Mouse (Mus musculus) common myeloid progenitor, adult 5-6 weeks (primary cell): ENCODE measurements around the gene Mamdc4. TPM values are rescaled to one million over a fixed set of nuclear protein-coding genes. Genes with fewer than 3 reads are reported as not detected.

Experiments
- ATAC-seq: replicated peaks from 2 replicates; pipeline ENCODE4 v1.8.0; 2016; ENCODE audit warnings: low read depth, mild to moderate bottlenecking, moderate TSS enrichment, inconsistent platforms; ENCODE audit not compliant: poor library complexity, severe bottlenecking
- total RNA-seq: library from RNA; stranded (forward); fragments of 200-1000, 187-1606 nt; gene quantifications from 2 replicates; pipeline ENCODE4 v1.2.3, GENCODE M21; 2017

Gene Mamdc4
- total RNA-seq: 3.4 TPM in 1 of 2 replicates, not detected in the other

DNA sequence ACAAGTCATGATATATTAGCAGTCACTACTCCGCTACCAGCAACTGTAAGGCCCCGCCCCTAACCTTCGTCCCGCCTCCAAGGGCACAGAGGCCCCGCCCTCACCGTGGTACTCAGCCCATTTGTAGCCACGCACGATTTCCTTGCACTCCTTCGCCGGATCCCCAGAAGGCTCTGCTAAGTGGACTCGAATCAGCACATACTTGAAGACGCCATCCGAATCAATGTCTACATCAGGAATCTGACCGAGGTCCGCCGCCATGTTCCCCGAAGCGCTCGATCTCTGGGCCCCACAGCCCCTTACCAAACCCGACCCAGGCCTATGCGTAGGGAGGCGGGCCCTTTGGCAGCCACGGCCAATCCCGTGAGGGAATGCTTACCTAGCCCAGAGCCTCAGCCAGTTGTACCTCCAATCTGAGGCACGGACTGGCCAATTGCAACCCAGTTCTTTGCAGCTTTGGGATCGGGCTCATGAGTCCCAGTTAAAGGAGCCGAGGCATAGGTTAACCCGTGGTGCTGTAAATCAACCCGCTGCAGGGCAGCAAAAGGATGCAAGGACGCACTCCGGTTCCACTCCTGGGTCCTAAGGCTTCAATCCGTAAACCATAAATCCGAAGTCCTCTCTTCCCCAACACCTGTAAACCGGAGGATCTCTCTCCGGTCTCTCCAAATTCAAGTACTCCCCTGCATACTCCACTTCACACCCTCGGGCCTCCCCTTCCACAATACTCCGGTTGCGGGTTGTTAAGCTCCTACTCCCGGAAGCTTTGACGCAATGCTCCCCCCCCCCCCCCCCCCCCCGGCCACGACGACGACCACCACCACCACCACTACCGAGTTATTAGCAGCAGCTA lies at the start of gene Mamdc4, which contains the start of gene Phpt1:
Mamdc4 (minus strand) TSS at position 267 of the 853 bp plus-strand sequence.
Phpt1 (minus strand) TSS at position 646 of the 853 bp plus-strand sequence.
- peak; percentile 90 for ATAC-seq

DNA sequence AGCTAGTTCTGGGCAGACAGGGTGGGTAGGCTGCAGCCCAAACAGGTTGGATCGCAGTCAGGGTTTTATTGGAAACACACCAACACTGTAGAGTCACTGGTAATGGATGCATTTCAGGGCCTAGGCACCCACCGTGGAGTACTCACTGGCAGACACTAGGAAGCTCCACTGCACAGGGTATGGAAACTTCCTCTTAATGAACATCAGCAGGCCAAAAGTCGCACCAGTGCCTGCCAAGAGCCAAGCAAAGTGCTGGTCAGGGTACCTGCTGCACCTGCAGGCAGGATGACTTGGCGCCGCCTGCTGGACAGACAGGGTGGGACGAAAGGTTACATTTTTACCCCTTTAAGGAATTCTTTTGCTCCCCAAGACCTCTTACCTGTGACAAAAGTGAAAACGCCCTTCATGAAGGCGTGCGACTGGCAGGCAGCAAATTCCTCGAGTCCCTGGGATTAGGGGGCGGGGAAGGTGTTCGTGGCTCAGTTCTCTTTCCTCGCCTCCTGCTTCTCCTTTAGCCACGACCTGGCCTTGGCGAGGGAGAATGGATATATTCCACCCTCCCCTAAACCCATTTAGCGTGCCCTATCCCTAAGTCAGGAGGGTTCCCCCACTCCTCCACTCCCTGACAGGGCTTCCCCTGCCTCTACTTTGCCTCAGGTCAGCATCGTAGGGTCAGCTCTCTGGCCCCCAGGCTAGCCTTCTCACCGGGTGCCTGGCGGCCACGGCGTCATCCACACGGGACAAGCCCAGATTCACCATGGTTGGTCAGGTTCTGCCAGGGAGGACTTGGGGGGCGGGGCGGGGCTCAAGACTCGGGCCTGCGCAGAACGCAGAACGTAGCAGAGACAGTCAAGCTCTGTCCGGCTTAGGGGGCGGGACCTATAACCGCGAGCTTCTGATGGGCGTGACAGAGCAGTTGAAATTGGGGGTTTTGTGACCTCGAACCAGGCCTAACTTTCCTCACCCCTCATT lies 46.9 kb upstream of the Mamdc4 start, which contains the start of gene Tmem141:
Tmem141 (minus strand) TSS at position 777 of the 972 bp plus-strand sequence.
- ATAC-seq: peak; percentile 78

DNA sequence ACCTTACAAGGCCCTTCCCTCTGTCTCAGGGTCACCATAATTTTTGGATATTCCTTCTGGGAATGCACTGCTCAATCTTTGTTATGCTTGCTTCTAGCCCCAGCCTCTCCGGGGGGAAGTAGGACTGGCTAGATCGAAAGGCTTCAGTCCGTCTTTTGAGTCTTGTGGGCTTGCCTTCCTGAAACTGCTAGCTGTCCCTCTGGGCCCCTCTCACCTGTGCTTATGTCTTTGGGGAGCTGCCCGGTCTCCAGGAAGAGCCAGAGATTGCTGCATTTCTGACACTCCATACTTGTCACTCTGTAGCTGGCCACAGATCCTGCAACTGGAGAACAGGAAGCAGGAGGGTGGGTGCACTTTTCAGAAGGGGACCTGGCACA lies 46.2 kb upstream of the Mamdc4 start:
- ATAC-seq: no peak

DNA sequence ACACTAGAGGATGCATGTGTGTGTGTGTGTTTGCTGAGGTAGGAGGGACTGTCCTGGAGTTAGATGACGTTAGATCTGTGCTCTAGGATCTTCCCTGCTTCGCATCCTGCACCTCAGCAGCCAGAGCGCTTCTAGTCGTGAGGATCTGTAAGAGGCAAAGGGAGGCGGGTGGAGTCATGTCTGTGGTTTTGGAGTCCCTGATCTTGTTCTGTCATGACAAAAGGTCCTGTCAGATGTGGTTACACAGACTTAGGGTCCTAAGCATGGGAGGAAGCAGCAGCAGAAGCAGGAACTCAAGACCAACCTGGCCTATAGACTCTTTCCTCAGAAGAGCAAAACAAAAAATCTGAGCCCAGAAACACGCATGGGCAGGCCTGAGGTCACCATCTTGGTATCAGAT lies 45.7 kb upstream of the Mamdc4 start:
- ATAC-seq: peak; percentile 53

DNA sequence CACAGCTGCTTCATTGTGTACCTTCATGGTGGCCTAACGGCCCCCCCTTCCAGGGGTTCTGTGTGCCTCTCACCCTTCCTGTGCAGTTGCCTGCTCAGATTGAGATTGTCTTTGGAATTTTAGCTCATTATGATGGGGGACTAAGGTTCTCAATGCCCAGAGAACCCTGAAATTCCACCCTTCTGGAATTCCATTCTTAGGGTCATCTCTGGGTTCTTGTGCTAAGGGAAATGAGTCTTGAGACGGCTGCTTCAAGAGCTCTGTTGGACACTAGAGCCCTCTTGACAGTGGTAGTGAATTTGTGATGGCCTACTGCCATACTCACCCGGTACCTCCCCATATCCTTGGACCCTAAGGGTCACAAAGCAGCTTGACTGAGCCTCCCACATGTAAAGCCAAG lies 42.9 kb upstream of the Mamdc4 start, which contains the start of gene Ccdc183:
Ccdc183 (minus strand) TSS at position 101 of the 400 bp plus-strand sequence.
- ATAC-seq: no peak

DNA sequence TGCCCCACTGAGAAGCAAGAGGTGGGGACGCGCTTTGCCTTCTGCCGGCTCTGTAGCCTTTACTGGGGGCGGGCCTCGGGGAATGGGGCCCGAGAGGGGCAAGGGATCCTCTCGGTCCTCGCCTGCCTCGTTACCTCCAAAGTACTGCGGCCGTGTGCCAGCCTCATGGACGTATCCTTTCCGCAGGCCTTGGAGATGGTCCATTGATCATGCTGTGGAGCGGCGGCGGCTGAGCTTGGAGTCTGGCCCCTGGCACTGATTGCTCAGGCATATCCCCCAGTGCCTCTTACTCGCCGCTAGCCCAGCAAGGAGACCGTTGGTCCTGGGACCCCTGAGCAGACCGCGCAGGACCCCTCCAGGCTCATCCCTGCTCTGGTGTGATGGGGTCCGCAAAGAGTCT lies 41.8 kb upstream of the Mamdc4 start:
- no peak for ATAC-seq

DNA sequence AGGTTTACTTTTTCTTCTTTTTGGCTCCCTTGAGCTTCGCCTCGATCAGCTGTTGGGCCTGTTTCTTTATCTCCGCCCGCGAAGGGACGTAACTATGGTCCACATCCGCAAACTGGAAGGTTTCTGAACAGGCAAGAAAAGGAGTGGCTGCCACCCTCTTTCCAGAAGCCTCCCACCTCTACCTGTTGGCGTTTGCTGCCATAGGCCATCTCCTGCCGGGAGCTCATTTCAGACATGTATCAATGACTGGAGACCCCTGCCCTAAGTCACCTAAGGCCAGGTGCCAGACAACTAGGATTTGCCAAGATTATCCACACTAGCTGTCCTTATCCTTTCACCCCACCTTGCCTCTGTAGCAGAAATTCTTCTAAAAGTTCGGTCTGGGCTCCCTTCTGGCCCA lies 34.0 kb upstream of the Mamdc4 start:
- peak; percentile 35 for ATAC-seq

DNA sequence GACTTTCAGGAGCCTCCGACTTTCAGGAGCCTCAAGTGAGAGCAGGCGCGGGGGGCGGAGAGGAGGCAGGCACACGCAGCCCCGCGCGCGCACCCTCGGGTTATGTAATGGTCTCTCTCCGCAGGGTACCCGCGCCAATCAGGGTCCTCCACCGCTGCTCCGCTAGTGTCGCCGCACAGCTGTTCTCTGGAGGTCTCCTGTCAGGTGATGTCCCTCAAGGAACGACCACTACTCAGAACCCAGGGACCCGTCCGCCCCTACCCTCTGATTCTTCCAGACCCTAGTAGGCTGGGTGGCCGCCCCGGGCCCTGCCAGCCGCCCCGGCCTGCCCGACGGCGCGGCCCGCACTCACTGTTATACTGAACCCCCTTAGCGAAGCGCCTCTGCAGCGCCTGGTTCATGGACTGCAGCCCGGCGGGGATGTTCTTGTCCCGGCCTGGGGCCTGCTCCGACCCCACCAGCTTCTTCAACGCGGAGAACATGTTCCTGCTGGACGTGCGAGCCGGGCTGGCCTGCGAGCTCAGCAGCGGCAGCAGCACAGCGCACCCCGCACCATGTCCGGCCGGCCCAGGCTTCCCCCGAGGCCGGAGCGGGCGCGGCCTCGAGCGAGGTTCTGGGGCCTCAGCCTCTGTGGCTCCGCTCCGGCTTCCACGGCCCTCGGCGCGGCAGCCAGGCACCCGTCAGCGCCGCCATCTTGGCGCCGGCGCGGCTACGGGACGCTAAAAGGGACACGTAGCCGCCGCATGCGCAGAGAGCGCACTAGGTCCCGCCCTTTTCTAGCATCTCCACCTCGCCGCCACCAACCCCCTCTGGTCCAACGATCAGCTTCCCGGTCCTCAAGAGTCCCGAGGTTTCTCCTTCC lies 33.3 kb upstream of the Mamdc4 start, which contains the start of gene Rabl6:
Rabl6 (minus strand) TSS at position 761 of the 862 bp plus-strand sequence.
- ATAC-seq: peak; percentile 93

DNA sequence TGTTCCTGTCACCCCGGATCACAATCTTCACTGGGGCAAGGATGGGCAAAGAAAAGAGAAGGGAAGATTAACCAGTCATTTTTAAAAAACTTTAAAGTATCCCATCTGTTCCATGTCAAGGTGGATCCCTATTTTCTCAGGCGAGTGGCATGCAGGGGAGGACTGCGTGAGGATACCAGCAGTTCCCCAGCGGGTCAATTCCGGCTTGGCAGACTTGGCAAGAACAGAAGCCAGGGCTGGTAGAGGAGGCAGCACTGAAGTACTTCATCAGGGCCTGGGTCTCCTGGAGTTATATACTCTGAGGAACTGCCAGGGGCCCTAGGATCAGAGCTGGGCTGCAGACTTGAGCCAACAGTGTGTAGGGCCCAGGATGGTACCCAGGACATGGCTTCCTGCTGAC lies 27.9 kb upstream of the Mamdc4 start:
- no peak for ATAC-seq

DNA sequence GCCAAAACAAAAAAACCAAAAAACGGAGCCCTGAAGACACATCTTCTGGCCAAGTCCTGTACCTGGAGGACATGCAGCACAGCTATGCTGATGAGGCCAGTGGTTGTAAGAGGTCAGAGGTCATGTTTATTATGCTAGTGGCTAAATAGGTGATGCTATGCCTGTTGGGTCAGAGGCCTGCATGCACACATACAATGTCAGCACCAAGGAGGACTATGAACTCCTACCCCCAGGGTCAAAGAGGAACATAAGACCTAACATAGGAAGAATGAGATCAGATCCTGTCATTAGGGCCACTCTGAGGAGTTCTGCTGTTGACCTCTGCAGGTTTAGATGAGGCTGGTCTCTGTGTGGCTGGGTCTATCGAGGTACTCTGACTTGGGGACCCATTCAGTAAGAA lies 25.4 kb upstream of the Mamdc4 start:
- no peak for ATAC-seq

DNA sequence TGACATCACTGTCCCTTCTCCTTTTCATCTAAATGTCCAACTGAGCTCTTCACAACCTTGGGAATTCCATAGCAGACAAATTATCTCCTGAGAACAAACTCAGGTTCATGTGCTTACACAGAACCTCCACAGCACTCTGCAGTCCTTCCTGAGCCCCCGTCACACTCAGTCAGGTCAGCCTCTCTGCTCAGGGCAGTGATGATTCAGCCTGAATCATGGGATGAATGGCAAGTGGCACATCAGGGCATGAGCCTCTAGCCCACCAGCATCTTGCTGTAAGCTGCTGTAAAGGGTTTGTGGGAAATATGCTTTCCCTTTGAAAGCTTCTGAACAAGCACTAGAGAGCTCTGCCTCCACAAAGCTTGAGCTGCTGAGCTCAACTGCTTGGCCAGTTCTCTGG lies 24.1 kb upstream of the Mamdc4 start:
- ATAC-seq: no peak

DNA sequence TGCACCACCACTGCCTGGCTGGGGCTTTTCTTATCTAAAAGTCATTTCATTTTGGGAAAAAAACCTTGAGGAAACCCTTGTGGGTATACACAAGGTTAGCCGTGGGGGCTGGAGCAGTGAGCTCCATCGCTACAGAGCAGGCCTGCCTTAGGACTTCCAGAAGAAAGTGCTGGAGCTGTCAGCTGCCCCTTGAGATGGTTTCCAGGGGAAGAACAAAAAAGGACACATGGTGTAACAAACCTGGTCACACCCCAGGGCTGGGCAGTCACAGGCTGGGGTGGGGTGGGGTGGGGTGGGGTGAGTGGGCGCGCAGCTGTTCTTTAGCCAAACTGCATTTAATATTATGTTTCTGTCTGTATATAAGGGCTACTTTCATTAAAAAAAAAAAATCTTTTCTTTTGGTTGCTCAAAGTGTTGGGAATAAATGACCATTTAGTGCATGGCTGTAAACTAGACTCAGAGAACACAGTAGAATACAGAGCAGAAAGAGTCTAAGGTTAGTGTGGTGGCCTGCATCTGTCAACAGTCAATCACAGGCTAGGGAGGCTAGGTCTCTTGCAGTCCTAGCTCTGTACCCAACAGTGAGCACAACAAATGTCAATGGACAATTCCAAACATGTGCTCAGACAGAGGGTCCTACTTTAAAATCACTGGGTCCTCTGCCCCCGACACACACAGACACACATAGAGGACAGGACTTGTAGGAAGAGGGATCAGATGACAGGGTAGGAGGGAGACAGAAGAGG lies 22.3 kb upstream of the Mamdc4 start:
- ATAC-seq: no peak

DNA sequence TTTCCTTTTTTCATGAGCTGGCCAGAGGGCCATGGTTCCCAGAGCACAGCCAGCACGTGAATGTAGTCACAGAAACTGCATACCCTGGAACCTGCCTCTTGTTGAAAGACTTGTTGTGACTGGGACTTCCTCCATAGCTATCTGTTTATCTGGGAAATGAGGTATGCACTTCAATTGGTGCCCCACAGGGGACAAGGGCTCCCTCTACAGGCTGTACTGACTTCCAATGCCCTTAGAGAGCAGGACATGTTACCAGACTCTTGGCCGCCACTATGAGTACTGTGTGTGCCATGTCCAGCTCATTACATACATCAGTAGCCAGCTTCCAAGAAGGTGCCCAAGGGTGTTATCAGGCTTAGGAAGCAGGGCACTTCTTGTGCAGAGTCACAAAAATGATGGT lies 17.2 kb upstream of the Mamdc4 start:
- peak; percentile 84 for ATAC-seq

DNA sequence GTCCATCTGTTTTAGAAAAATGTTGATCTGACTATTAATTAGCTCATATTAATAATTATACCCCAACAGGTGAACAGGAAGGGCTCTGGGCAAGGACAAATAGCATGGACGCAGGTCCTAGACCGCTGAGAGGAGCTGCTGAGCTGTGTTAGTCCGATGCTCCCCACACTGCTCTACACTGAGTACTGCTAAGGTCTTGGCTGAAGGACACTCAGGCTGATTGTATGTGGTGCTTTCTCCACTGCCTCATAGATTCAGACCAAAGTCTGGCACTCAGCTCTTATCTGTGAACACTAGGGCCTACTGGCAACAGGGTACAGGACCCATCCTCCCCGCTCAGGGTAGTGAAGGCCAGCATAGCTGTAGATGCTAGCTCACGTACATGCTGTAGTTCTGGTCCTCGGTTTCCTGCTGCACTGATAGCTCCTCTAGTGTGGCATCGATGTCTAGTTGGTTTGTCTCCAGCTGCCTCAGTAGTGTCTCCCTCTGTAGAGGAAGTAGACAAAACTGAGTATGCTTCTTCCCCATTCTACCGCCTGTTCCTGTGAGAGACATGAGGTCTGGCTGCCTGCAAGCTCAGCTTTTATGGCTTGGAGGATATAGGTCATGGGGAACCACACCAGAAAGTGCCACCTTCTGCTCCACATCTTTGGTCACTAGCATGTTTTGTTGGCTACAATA lies 13.7 kb upstream of the Mamdc4 start:
- no peak for ATAC-seq

DNA sequence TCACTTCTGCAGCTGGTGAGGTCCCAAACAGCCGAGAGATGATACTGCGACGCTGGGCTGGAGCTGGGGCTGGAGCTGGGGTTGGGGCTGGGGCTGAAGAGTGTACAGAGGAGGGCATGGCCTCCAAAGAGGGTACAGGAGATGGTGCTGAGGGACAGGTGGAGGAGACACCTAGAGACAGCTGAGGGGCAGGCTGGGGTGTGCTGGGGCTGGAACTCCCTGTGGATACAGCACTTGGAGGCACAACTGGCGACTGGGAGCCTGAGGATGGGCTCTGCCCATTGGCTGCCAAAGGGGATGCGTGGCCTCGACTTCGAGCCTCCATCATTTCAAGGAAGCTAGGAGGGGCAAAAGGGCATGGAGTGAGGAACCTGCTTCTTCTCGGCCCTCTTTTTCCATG lies 12.6 kb upstream of the Mamdc4 start:
- no peak for ATAC-seq

DNA sequence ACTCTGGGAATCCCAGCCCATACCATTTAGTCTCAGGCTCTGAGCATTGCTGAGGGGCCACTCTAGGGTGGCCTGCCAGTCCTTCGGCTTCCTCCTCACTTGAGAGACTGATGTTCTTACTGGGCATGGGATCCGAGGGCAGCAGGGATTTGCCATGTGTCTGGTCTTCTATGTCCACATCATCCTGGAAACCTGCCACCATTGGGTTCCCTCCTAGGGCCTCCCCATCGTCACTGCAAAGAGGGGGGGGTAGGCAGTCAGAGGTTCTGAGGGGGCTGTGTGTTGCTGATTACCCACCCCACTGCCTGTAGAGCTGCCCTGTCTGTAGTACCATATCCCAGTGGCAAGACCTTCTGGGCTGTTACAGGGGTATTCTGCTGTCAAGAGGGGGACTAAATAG lies 11.0 kb upstream of the Mamdc4 start:
- ATAC-seq: no peak

DNA sequence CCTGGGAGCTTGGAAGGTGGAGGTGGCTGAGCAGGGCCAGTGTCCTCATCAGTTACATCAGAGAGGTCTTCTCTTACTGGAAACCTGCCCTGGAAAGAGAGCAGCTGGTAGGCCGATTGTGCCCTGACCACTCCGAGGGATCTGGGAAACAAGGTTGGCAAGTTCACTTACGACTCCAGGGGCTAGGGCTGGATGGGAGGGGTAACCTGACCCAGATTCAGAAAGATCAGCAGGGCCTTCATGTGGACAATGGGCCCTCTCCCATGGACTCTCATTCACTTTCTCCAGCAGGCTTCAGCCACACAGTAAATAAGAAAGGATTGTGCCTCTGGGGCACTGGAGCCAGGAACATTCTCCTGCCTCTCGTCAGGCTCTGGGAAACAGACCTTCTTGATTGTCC lies 10.2 kb upstream of the Mamdc4 start:
- no peak for ATAC-seq

DNA sequence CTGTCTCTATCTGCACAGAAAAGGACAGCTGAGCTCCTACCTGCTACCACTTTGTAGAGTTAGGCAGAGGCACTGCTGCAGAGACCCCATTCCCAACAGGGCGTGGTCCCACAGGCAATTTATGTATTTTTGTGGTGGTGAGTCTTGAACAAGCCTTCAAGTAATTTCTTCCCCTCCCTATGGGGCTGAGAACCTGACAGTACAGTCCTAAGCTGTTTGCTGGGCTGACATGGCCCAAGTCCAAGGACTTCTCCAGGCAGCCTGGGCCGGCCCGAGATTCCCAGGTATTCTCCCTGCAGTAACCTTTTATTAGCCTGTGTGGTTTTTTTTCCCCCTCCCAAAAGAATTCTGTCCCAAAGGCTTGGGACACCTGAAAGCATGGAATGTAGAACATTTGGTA lies 9.5 kb upstream of the Mamdc4 start:
- ATAC-seq: no peak
